ENCODE assay signal across 38 mouse cellular contexts in genomic region chrY:10706686-10707085, GRCm38 (mm10). TPM values are rescaled to one million over a fixed set of nuclear protein-coding genes. Genes with fewer than 3 reads are reported as not detected.
"Had no signal": no experiment of that assay in that cellular context is flagged by ENCODE, and none has a peak within 500 bp of the region (broad histone marks: within the 10 kb centered on the region; RNA-seq: fewer than 3 reads in every experiment).

No protein-coding gene starts in this region.

RNA-seq across cellular contexts. Expression of gene Gm20777, which starts 45.6 kb away (rescaled TPM):
- total RNA-seq: gastrocnemius, adult 2 months; gastrocnemius, postnatal 10 days; gastrocnemius, postnatal 25 days; gastrocnemius, postnatal 4 days; granulocyte monocyte progenitor cell, adult 5-6 weeks; heart, adult 8-10 months; heart, postnatal 10 days; heart, postnatal 25 days; hematopoietic stem cell, adult 5-6 weeks; hindbrain, postnatal 0 days; layer of hippocampus, adult 18-20 months; layer of hippocampus, adult 8-10 months; layer of hippocampus, postnatal 14 days; layer of hippocampus, postnatal 36 days; left cerebral cortex, adult 18-20 months; left cerebral cortex, adult 8-10 months; left cerebral cortex, postnatal 10 days; left cerebral cortex, postnatal 25 days; left cerebral cortex, postnatal 4 days; liver, adult 2 months had no signal
- polyA plus RNA-seq: frontal cortex, adult 2 months; heart, embryonic 10.5 days; heart, embryonic 12.5 days; heart, embryonic 14.5 days; heart, embryonic 16.5 days; hindbrain, embryonic 11.5 days; hindbrain, embryonic 13.5 days; hindbrain, embryonic 15.5 days; hindbrain, postnatal 0 days; intestine, embryonic 14.5 days; intestine, embryonic 16.5 days; kidney, adult 2 months; kidney, embryonic 15.5 days; kidney, postnatal 0 days; large intestine, adult 2 months; limb, embryonic 11.5 days; limb, embryonic 13.5 days; limb, embryonic 15.5 days; liver, adult 2 months; liver, embryonic 12.5 days had no signal
